Mouse (Mus musculus) embryonic fibroblast, embryonic 13.5 days (primary cell): ENCODE results near the gene 2810021J22Rik.

Experiments
- CTCF ChIP-seq: IDR thresholded peaks from 2 replicates; pipeline ENCODE4 v1.5.1; 2011; ENCODE audit warnings: mild to moderate bottlenecking, control low read depth, low read length, moderate library complexity, borderline replicate concordance; ENCODE audit not compliant: insufficient read depth
- POLR2A ChIP-seq: IDR thresholded peaks from 2 replicates; pipeline ENCODE4 v1.6.1; 2011; ENCODE audit warnings: low read depth, mild to moderate bottlenecking, control low read depth, low read length, moderate library complexity

DNA sequence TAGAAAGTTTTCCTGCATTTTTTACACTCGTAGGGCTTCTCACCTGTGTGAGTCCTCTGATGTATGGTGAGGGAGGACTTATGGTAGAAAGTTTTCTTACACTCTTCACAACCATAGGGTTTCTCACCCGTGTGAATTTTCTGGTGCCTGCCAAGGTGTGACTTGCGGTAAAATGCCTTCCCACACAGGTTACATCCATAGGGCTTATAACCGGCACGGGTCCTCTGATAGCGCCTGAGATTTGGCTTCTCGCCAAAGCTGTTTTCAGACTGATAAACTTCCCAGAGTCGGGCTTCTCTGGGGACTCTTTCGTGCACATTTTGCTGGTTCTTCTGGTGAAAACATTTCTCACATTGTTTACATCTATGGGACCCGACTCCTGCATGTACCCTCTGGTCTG lies 23.5 kb downstream of the 2810021J22Rik start:
- TF ChIP-seq CTCF (no peak), POLR2A (no peak)
